11 mouse cellular contexts compared by ENCODE assay signal in genomic region chr1:60803128-60803824, GRCm38 (mm10).
"Had no signal": no experiment of that assay in that cellular context is flagged by ENCODE, and none has a peak within 500 bp of the region (broad histone marks: within the 10 kb centered on the region; RNA-seq: fewer than 3 reads in every experiment).

No protein-coding gene starts in this region.

- H3K4me2 ChIP-seq: intestine, embryonic 15.5 days; limb, embryonic 15.5 days; liver, embryonic 12.5 days; midbrain, embryonic 13.5 days had no signal

- H3K4me1 ChIP-seq: intestine, embryonic 15.5 days; liver, embryonic 12.5 days; midbrain, embryonic 13.5 days had no signal

- DNase-seq: kidney, adult 18-20 months; kidney, postnatal 10 days; kidney, postnatal 4 days; lung, postnatal 36 days; right cerebral cortex, adult 18-20 months; thymus, adult 2 months; thymus, postnatal 36 days had no signal

- H3K36me3 ChIP-seq: intestine, embryonic 15.5 days; limb, embryonic 15.5 days; liver, embryonic 12.5 days; midbrain, embryonic 13.5 days had no signal

- H3K9ac ChIP-seq: intestine, embryonic 15.5 days; limb, embryonic 15.5 days; liver, embryonic 12.5 days; midbrain, embryonic 13.5 days had no signal

- H3K4me3 ChIP-seq: intestine, embryonic 15.5 days; limb, embryonic 15.5 days; liver, embryonic 12.5 days; midbrain, embryonic 13.5 days had no signal

- H3K9me3 ChIP-seq: intestine, embryonic 15.5 days; limb, embryonic 15.5 days; liver, embryonic 12.5 days; midbrain, embryonic 13.5 days had no signal

- ATAC-seq: intestine, embryonic 15.5 days; liver, embryonic 12.5 days; midbrain, embryonic 13.5 days had no signal

- H3K27me3 ChIP-seq: intestine, embryonic 15.5 days; limb, embryonic 15.5 days; liver, embryonic 12.5 days; midbrain, embryonic 13.5 days had no signal

- H3K27ac ChIP-seq: intestine, embryonic 15.5 days; limb, embryonic 15.5 days; liver, embryonic 12.5 days; midbrain, embryonic 13.5 days had no signal
